Mouse (Mus musculus) heart, embryonic 14.5 days (tissue): ENCODE results near the gene Shroom3. TPM values are rescaled to one million over a fixed set of nuclear protein-coding genes. Genes with fewer than 3 reads are reported as not detected.

Source experiments
- ATAC-seq: fragments of 200-750 bp; cut with Nextera tagmentation; 2 replicates; pipeline ENCODE4 v1.8.0; 2017; ENCODE audit warnings: low read depth, moderate TSS enrichment; ENCODE audit not compliant: insufficient number of reproducible peaks, insufficient read depth, low FRiP score
- H3K27ac ChIP-seq, 2 experiments: fragments of 200-500 bp in 1 of 2; fragments of 300-500 bp in 1 of 2; sonication (generic) in 1 of 2; replicated peaks in 1 of 2; 2 replicates each; pipeline ENCODE4 v1.5.1; 2012 to 2014; ENCODE audit warnings: low read depth in 2 of 2, low read length in 2 of 2, control low read depth in 1 of 2, mild to moderate bottlenecking in 1 of 2, mixed read lengths in 1 of 2; ENCODE audit not compliant: control insufficient read depth in 1 of 2, insufficient read depth in 1 of 2
- H3K27me3 ChIP-seq: fragments of 300-500 bp; sonication (generic); 2 replicates; pipeline ENCODE4 v1.6.1; 2014; ENCODE audit warnings: mild to moderate bottlenecking, low read length, control low read depth; ENCODE audit not compliant: control insufficient read depth, insufficient read depth
- H3K36me3 ChIP-seq: fragments of 300-500 bp; sonication (generic); 2 replicates; pipeline ENCODE4 v1.6.1; 2014; ENCODE audit warnings: mild to moderate bottlenecking, control low read depth, low read length, mixed read lengths; ENCODE audit not compliant: control insufficient read depth, insufficient read depth
- H3K4me1 ChIP-seq, 2 experiments: fragments of 200-500 bp in 1 of 2; fragments of 300-500 bp in 1 of 2; sonication (generic) in 1 of 2; 2 replicates each; pipeline ENCODE4 v1.6.1; 2012 to 2014; ENCODE audit warnings: low read length in 2 of 2, control low read depth in 1 of 2, mixed read lengths in 1 of 2; ENCODE audit not compliant: control insufficient read depth in 2 of 2, insufficient read depth in 2 of 2
- H3K4me2 ChIP-seq: fragments of 300-500 bp; sonication (generic); 2 replicates; pipeline ENCODE4 v1.6.1; 2014; ENCODE audit warnings: mild to moderate bottlenecking, low read length
- H3K4me3 ChIP-seq, 2 experiments: fragments of 200-500 bp in 1 of 2; fragments of 300-500 bp in 1 of 2; sonication (generic) in 1 of 2; 2 replicates each; pipeline ENCODE4 v1.5.1; 2012 to 2014; ENCODE audit warnings: low read length in 2 of 2, mild to moderate bottlenecking in 2 of 2, control low read depth in 1 of 2, low read depth in 1 of 2, moderate library complexity in 1 of 2; ENCODE audit not compliant: control insufficient read depth in 1 of 2, insufficient read depth in 1 of 2
- H3K9ac ChIP-seq: fragments of 300-500 bp; sonication (generic); 2 replicates; pipeline ENCODE4 v1.6.1; 2014; ENCODE audit warnings: mild to moderate bottlenecking, low read length
- H3K9me3 ChIP-seq: fragments of 300-500 bp; sonication (generic); 2 replicates; pipeline ENCODE4 v1.6.1; 2016; ENCODE audit warnings: low read length, control low read depth; ENCODE audit not compliant: control insufficient read depth
- WGBS: fragments of 180-500 bp; shearing (Covaris S2); extraction: QIAGEN DNeasy Blood & Tissue Kit; methylation state at CpG from one replicate; pipeline ENCODE4 v1.1.7; 2014; 5-methylcytosine and 5-hydroxymethylcytosine counted together
- polyA plus RNA-seq: library from polyadenylated mRNA; unstranded; fragments of >200 nt; fragmentation: Nextera tagmentation; extraction: Ambion mirVana; gene quantifications from 2 replicates; pipeline ENCODE4 v1.2.1, GENCODE M21; 2014

Gene Shroom3
- polyA plus RNA-seq, 1 experiment from 2014 or later, result 21.1 TPM

- Histone ChIP-seq H3K36me3 (peaks cover 82% of the 10 kb centered on the region), H3K27me3 (no peaks in the 10 kb centered on the region), H3K4me3 (no peak overlapping the region), H3K9me3 (no peaks in the 10 kb centered on the region), H3K4me2 (peak overlapping the region; percentile 28), H3K9ac (peak overlapping the region; percentile 62), H3K4me1 (peaks cover 30 to 54% of the 10 kb centered on the region in 2 experiments), H3K27ac (peak overlapping the region; percentile 74 to 95)
- WGBS, result 22% methylated on average over 9 of the region's 9 CpGs
- ATAC-seq, result no peak
These were observed 276.5 kb downstream of the Shroom3 start for GRCm38 (mm10) chr5:92959708-92960107.

GRCm38 (mm10) chr5:92961353-92961752 lies 278.1 kb downstream of the Shroom3 start:
- peaks cover 30 to 51% of the 10 kb centered on the region in 2 experiments for H3K4me1 ChIP-seq
- 57% methylated on average over 11 of the region's 11 CpGs for WGBS
- ATAC-seq, result no peak
- no peaks in the 10 kb centered on the region for H3K27me3 ChIP-seq
- H3K4me3 ChIP-seq, result no peak overlapping the region
- H3K27ac ChIP-seq, result peak overlapping the region; percentile 74 to 95
- peak overlapping the region; percentile 43 for H3K4me2 ChIP-seq
- peaks cover 81% of the 10 kb centered on the region for H3K36me3 ChIP-seq
- peak overlapping the region; percentile 56 for H3K9ac ChIP-seq
- no peaks in the 10 kb centered on the region for H3K9me3 ChIP-seq

- H3K27ac ChIP-seq, result peak overlapping the region; percentile 74 to 95
- H3K9ac ChIP-seq, result peak overlapping the region; percentile 56
- no peaks in the 10 kb centered on the region for H3K27me3 ChIP-seq
- no peak overlapping the region for H3K4me3 ChIP-seq
- H3K4me1 ChIP-seq, result peaks cover 30 to 51% of the 10 kb centered on the region in 2 experiments
- peak; percentile 81 for ATAC-seq
- WGBS, result 17% methylated on average over 7 of the region's 7 CpGs
- H3K9me3 ChIP-seq, result no peaks in the 10 kb centered on the region
- peak overlapping the region; percentile 43 for H3K4me2 ChIP-seq
- peaks cover 81% of the 10 kb centered on the region for H3K36me3 ChIP-seq
These were observed 278.6 kb downstream of the Shroom3 start for GRCm38 (mm10) chr5:92961770-92962231.

- H3K9ac ChIP-seq, result no peak overlapping the region
- H3K9me3 ChIP-seq, result no peaks in the 10 kb centered on the region
- H3K36me3 ChIP-seq, result peaks cover 65% of the 10 kb centered on the region
- peaks cover 19 to 32% of the 10 kb centered on the region in 2 experiments for H3K4me1 ChIP-seq
- no peak overlapping the region for H3K4me2 ChIP-seq
- no peaks in the 10 kb centered on the region for H3K27me3 ChIP-seq
- H3K4me3 ChIP-seq, result no peak overlapping the region
- ATAC-seq, result no peak
- H3K27ac ChIP-seq, result no peak overlapping the region
- WGBS, result 77% methylated on average over 13 of the region's 13 CpGs
These were observed 281.5 kb downstream of the Shroom3 start for GRCm38 (mm10) chr5:92964691-92965090.

GRCm38 (mm10) chr5:92967143-92967542 lies 283.9 kb downstream of the Shroom3 start:
- 0 out of 2 replicates have a peak, but pooled peaks have one; percentile 13 for ATAC-seq
- no peak overlapping the region for H3K9ac ChIP-seq

GRCm38 (mm10) chr5:92967906-92968305 lies 284.7 kb downstream of the Shroom3 start:
- no peaks in the 10 kb centered on the region for H3K27me3 ChIP-seq
- H3K4me3 ChIP-seq, result no peak overlapping the region
- H3K36me3 ChIP-seq, result peaks cover 48% of the 10 kb centered on the region
- ATAC-seq, result no peak
- H3K4me2 ChIP-seq, result no peak overlapping the region
- H3K27ac ChIP-seq, result no peak overlapping the region
- H3K9ac ChIP-seq, result no peak overlapping the region
- H3K9me3 ChIP-seq, result no peaks in the 10 kb centered on the region
- 92% methylated on average over 3 of the region's 3 CpGs for WGBS
- peaks cover 2 to 8% of the 10 kb centered on the region in 2 experiments; a peak in 1 of 4 replicates for H3K4me1 ChIP-seq

More at GRCm38 (mm10) chr5:92967143-92967542, 283.9 kb downstream of the Shroom3 start:
- no peaks in the 10 kb centered on the region for H3K9me3 ChIP-seq
- H3K27me3 ChIP-seq, result no peaks in the 10 kb centered on the region
- H3K27ac ChIP-seq, result no peak overlapping the region
- H3K36me3 ChIP-seq, result peaks cover 55% of the 10 kb centered on the region
- H3K4me3 ChIP-seq, result no peak overlapping the region
- H3K4me2 ChIP-seq, result no peak overlapping the region
- H3K4me1 ChIP-seq, result peaks cover 6 to 12% of the 10 kb centered on the region in 2 experiments
- 69% methylated on average over 9 of the region's 9 CpGs for WGBS

- H3K4me2 ChIP-seq, result no peak overlapping the region
- peaks cover 2 to 4% of the 10 kb centered on the region in 2 experiments; a peak in 1 of 4 replicates for H3K4me1 ChIP-seq
- H3K9ac ChIP-seq, result no peak overlapping the region
- ATAC-seq, result no peak
- WGBS, result 59% methylated on average over 8 of the region's 8 CpGs
- peaks cover 33% of the 10 kb centered on the region for H3K36me3 ChIP-seq
- no peaks in the 10 kb centered on the region for H3K9me3 ChIP-seq
- no peak overlapping the region for H3K27ac ChIP-seq
- H3K4me3 ChIP-seq, result no peak overlapping the region
- no peaks in the 10 kb centered on the region for H3K27me3 ChIP-seq
These were observed 286.2 kb downstream of the Shroom3 start for GRCm38 (mm10) chr5:92969443-92969842.

- H3K4me2 ChIP-seq, result no peak overlapping the region
- no peaks in the 10 kb centered on the region for H3K9me3 ChIP-seq
- no peaks in the 10 kb centered on the region for H3K27me3 ChIP-seq
- peaks cover 29% of the 10 kb centered on the region for H3K36me3 ChIP-seq
- H3K9ac ChIP-seq, result no peak overlapping the region
- H3K4me3 ChIP-seq, result no peak overlapping the region
- peak overlapping the region in 1 of 2 experiments; percentile 36; a peak in 1 of 4 replicates for H3K27ac ChIP-seq
- ATAC-seq, result no peak
- peaks cover 2 to 4% of the 10 kb centered on the region in 2 experiments; a peak in 1 of 4 replicates for H3K4me1 ChIP-seq
- WGBS, result 42% methylated on average over 2 of the region's 2 CpGs
These were observed 286.7 kb downstream of the Shroom3 start for GRCm38 (mm10) chr5:92969926-92970325.
